23 mouse cellular contexts compared by ENCODE assay signal in genomic region chr1:192754268-192754667, GRCm38 (mm10).
"Had no signal": no experiment of that assay in that cellular context is flagged by ENCODE, and none has a peak within 500 bp of the region (broad histone marks: within the 10 kb centered on the region; RNA-seq: fewer than 3 reads in every experiment).

No protein-coding gene starts in this region.

- H3K36me3 ChIP-seq: heart, embryonic 10.5 days; hindbrain, embryonic 13.5 days; limb, embryonic 13.5 days; limb, embryonic 15.5 days; liver, embryonic 12.5 days had no signal

- ATAC-seq: hindbrain, embryonic 16.5 days; inflammation-experienced regulatory T-cells, adult 6 months; liver, embryonic 12.5 days had no signal

- H3K4me3 ChIP-seq: heart, embryonic 10.5 days; heart, embryonic 12.5 days; hindbrain, embryonic 13.5 days; layer of hippocampus, adult 2 months; limb, embryonic 13.5 days; limb, embryonic 15.5 days; liver, embryonic 12.5 days had no signal

- H3K9ac ChIP-seq: heart, embryonic 12.5 days; hindbrain, embryonic 13.5 days; limb, embryonic 13.5 days; limb, embryonic 15.5 days; liver, embryonic 12.5 days; liver, embryonic 14.5 days had no signal

- H3K9me3 ChIP-seq: heart, embryonic 10.5 days; heart, embryonic 12.5 days; hindbrain, embryonic 13.5 days; limb, embryonic 13.5 days; limb, embryonic 15.5 days; liver, embryonic 12.5 days had no signal

- H3K4me2 ChIP-seq: heart, embryonic 12.5 days; hindbrain, embryonic 13.5 days; limb, embryonic 13.5 days; limb, embryonic 15.5 days; liver, embryonic 12.5 days had no signal

- DNase-seq: gastrocnemius, adult 2 months; gastrocnemius, postnatal 10 days; gastrocnemius, postnatal 25 days; heart, adult 18-20 months; heart, postnatal 10 days; heart, postnatal 4 days; kidney, adult 18-20 months; kidney, adult 8-10 months; kidney, postnatal 10 days; kidney, postnatal 25 days; kidney, postnatal 4 days; layer of hippocampus, postnatal 36 days; left cerebral cortex, postnatal 4 days had no signal

- H3K27ac ChIP-seq: heart, embryonic 10.5 days; layer of hippocampus, adult 2 months; limb, embryonic 13.5 days; limb, embryonic 15.5 days; liver, embryonic 12.5 days; liver, embryonic 14.5 days had no signal

- H3K27me3 ChIP-seq: heart, embryonic 12.5 days; hindbrain, embryonic 13.5 days; limb, embryonic 13.5 days; limb, embryonic 15.5 days; liver, embryonic 12.5 days had no signal
